Mouse (Mus musculus): ENCODE data around the gene Tmem88b.
"Not testable (repeated sequence)": the region's sequence is repeated elsewhere in the genome, so short reads cannot be mapped to it uniquely, and the experiment has no call there.

Gene Tmem88b

GRCm38 (mm10) chr4:155760613-155761355 is 24.9 kb downstream of the Tmem88b start, which contains the start of gene Atad3a:
TSS of gene Atad3a (minus strand) at chr4:155761093.
- DNase-seq (ENCODE audit: low read depth, low spot score): peak; percentile 98

DNA sequence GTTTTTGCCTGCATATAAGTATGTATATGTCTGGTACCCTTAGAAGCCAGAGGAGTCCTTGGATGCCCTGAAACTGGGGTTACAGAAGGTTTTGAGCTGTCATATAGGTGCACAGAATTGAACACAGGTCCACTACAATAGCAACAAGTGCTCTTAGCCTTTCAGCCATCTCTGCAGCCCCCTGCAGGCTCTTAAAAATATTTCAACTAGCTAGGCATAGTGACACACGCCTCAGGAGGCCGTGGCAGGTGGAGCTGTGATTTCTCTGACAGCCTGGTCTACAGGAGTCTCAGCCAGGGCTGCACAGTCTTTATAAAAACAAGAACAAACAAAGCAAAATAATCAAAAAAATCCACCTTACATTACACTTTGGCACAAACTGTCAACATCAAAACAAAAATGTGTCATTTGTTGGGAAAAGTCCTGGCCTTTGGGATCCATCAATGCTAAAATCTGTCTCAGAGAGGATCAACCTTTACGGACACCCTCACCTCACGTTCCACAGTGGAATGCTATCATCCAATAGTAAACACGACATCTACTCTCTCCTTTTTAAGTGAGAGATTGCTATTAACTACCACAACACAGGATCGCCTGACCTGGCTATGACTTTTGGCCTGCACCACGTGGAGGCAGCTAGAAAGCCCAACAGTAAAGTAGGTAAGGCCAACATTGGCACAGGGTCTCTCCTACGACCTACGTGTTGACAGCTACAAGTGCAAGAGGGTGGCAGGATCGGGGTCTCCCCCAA is 25.6 kb downstream of the Tmem88b start:
- peak; percentile 72 for DNase-seq (ENCODE audit: low read depth, low spot score)

- no peak for DNase-seq (ENCODE audit: low read depth, low spot score)
Measured at GRCm38 (mm10) chr4:155757011-155757410, 28.7 kb downstream of the Tmem88b start.

DNA sequence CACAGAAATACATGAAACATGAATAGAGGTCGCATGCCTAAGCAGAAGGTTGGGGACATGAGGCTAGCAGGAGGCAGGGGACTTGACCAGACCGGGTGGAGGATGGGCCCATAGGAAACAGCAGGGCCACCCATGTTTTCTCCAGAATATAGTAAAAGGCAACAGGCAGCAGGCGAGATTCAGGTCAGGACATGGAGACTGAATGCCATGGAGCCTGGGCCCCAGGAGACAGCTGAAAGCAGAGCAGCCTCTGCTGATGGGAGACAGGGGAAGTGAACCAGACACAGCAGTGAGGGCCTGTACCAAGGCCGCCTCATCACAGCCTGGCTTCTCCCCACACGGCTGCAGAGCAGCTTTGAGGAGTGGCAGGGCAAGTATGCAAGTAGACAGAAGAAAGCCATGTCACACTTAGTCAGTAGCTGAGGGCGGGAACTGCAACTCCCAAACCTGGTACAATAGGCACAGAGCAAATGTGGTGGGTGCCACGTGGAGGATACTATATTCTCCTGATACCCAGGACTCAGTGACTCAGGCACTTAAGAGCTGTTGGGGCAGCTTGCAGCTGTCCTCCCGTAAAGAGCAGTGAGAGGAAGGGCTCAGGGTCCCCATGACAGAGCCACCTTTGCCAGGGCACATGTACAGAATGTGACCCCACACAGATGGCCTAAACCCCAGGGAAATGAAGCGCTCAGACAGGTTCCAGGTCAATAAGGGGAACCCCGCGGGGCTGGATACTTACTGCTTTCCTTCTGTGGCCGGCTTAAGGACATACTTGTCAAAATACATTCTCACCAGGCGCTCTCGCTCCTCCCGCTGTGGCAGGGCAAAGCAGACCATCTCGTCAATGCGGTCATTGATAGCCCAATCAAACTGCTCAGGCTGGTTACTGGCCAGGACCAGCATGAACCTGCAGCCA is 38.8 kb downstream of the Tmem88b start:
- DNase-seq (ENCODE audit: low read depth, low spot score): no peak

DNA sequence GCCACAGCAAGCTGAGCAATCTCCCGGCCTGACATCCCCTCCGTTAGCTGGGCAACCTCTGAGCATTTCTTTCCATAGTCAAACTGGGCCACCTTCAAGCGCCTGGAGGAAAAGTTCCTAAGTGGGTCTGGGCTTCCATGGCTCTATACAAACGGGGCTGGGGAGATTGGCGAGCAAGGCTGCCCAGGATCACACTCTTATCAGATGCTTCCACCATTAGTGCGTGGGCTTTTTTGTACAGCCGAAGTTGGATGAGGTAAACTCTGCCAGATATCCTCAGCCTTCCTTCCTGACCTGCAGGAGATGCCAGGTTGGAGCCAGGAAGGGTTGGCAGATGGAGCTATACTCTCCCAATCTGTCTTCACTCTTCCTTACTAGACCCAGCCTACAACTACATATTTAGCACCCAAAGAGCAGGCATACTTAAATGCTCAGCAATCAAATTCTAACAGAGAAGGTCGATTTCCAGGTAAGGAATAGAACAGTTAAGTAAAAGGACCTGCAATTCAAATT is 39.6 kb downstream of the Tmem88b start:
- DNase-seq (ENCODE audit: low read depth, low spot score): no peak

DNA sequence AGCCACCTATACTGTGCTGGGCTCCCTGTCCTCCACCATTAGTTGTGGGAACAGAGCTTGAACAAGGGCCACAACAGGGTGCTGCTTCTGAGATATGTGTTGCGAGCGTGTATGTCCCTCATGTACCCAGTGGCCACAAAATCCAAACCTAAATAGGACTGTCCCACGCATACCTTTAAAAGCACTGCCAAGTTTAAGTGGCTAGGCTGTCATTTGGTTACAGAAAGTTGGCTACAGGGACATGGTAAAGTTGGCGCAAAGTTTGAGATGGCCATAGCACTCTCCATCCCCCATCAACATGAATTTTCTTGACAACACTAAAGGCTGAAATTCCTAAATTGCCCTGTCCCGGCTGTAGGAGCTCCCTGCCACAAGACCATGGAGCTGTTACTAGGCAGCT is 40.5 kb downstream of the Tmem88b start:
- no peak for DNase-seq (ENCODE audit: low read depth, low spot score)

DNA sequence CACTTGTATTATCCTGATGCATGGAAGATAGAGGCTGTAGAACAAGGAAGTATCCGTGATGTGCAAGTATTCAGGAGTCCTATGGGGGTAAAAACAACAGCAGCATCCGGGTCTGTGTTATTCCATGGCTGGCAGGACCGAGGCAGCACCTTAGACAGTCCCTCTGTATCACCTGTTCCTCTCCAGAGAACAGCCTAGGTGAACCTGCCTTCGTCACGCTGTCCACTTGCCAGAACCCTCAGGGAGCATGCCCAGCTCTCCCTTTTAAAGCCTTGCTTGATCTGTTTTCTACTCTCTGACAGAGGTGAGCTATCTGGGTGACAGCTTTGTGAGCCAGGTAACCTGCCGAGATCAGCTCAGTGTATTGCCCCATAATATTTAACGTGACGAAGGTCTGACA is 41.2 kb downstream of the Tmem88b start:
- no peak for DNase-seq (ENCODE audit: low read depth, low spot score)

- DNase-seq (ENCODE audit: low read depth, low spot score): no peak
Measured at GRCm38 (mm10) chr4:155742684-155743083, 43.0 kb downstream of the Tmem88b start.

GRCm38 (mm10) chr4:155740681-155741080 is 45.0 kb downstream of the Tmem88b start:
- not testable (repeated sequence) for DNase-seq (ENCODE audit: low read depth, low spot score)

DNA sequence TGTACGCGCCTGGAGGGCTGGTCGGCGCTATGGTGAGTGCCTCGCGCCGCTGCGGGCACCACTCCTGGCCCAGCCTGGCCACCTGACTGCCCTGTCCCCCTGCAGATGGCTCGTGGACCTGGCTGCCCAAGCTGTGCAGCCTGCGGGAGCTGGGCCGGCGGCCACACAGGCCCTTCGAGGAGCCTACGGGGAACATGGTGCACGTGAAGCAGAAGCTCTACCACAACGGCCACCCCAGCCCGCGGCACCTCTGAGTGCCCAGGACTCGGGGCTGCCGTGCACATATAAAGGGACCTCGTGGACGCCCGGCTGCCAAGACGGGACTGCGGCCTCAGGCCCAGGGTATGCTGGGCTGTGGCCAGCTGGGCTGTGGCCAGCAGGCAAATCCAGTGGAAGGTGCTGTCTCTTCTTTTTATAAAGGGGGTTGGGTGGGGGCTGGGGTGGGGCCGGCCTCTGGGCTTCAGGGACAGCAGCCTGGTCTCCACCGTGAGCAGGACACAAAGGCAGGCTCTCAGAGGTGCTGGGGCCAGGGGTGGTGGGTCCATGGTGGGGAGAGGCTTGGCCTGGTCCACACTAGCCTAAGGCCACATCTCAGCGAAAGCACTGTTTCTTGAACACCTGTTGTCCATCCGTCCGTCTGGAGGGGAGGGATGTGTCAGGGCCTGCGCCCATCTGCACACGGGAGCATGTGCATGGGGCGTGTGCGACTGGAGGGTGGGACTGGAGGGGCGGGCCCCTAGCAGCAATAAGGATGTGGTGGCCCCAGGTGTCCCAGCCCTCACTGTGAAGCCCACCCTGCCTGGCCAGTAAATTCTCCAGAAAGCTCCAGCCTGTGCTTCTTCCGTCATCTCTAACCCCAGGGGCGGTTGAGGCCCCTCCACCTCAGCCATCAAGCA is 45.7 kb downstream of the Tmem88b start:
- no peak for DNase-seq (ENCODE audit: low read depth, low spot score)

GRCm38 (mm10) chr4:155739152-155739551 is 46.5 kb downstream of the Tmem88b start:
- DNase-seq (ENCODE audit: low read depth, low spot score): no peak

- DNase-seq (ENCODE audit: low read depth, low spot score): no peak
Measured at GRCm38 (mm10) chr4:155738262-155738661, 47.4 kb downstream of the Tmem88b start.

DNA sequence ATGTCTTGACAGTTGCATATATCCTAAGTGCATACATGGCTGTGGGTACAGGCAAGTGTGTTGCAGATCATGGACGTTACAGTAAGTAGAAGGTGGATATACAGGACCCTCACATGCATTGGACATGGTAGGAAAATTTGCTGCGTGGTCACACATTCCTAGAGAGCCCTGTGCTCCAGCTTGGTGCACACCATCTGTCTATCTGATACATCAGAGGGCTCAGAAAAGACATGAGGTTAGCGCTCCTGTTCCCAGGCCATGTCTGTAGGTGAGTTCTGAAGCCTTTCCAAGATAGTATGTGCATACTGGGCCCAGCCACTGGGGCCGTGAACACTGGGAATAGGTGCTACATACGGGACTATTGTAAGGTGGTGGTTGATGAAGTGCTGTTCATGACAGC is 49.3 kb downstream of the Tmem88b start:
- DNase-seq (ENCODE audit: low read depth, low spot score): no peak

GRCm38 (mm10) chr4:155735788-155736187 is 49.9 kb downstream of the Tmem88b start:
- peak; percentile 45 for DNase-seq (ENCODE audit: low read depth, low spot score)

- DNase-seq (ENCODE audit: low read depth, low spot score): no peak
Measured at GRCm38 (mm10) chr4:155734951-155735702, 50.5 kb downstream of the Tmem88b start.

GRCm38 (mm10) chr4:155734350-155734941 is 51.2 kb downstream of the Tmem88b start, which contains the start of gene Tmem240:
TSS of gene Tmem240 (plus strand) at chr4:155734800.
- DNase-seq (ENCODE audit: low read depth, low spot score): peak; percentile 87

- DNase-seq (ENCODE audit: low read depth, low spot score): no peak
Measured at GRCm38 (mm10) chr4:155733267-155733666, 52.4 kb downstream of the Tmem88b start.
